Mouse (Mus musculus) bone marrow macrophage, adult 2 months (primary cell): ENCODE measurements around the gene Psmd6.

ENCODE experiments used
- CTCF ChIP-seq: IDR thresholded peaks from 2 replicates; pipeline ENCODE4 v1.5.1; 2012; ENCODE audit warnings: low read depth, mild to moderate bottlenecking, low read length, moderate library complexity
- POLR2A ChIP-seq: IDR thresholded peaks from 2 replicates; pipeline ENCODE4 v1.6.1; 2012; ENCODE audit warnings: mild to moderate bottlenecking, low read depth, low read length, borderline replicate concordance

- TF ChIP-seq POLR2A: no peak
- TF ChIP-seq CTCF: no peak
Measured at GRCm38 (mm10) chr14:14083811-14084210, 37.0 kb downstream of the Psmd6 start.
